Mouse (Mus musculus) embryo, embryonic 11 days (tissue): ENCODE measurements at regions not wholly inside any gene's neighbourhood (a gene's known extent, or its start where the extent isn't known, plus 50 kb on each side); places are given as distances from the start of the nearest gene placed in this dataset.
A peak's percentile ranks its signal among the peaks of the same experiment; 100 is the strongest.

Experiments
- DNase-seq: peaks from one replicate; pipeline ENCODE4 v3.0.0-alpha.2; 2015

DNA sequence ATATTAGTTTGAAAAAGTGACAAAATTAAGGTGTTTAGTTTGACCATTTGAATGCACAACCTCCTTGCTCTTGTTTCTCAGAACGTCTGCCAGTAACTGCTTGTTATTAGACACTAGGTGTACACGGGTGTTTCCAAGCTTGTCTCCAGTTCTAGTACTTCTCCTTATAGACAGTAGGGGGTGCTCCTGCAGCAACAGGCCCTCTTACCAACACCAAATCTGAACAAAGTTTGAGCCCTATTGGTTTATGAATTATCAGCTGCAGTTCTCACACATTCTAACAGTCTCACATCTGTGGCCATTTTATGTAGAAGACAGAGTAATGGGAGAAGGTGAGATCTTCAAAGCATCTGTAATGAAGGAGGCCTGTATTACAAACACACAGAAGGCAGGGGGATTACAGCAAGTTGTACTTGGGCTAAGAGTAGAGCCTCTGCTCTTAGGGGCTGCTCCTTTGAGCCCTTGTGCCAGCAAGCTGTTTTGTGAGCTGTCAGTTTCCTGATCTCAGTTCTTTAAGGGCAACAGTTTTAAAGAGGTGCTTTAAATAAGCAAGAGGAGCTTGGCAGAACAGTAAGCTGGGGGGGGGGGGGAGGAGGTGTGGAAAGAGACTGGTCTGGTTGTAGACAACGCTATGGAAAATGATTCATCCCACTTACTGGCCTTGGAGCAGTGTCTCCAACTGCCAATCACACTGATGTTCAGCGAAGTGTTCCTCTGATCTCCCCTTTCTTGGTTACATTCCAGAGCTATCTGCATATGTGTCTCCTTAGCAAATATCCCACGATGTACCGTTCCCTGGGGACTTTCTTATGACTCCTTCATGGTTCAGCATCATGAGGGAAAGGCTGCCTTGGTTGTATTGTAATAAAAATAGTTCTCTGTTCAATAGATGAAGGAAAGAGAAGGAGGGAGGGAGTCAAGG lies 71.3 kb upstream of the Cep162 start:
- peak; percentile 21 for DNase-seq

DNA sequence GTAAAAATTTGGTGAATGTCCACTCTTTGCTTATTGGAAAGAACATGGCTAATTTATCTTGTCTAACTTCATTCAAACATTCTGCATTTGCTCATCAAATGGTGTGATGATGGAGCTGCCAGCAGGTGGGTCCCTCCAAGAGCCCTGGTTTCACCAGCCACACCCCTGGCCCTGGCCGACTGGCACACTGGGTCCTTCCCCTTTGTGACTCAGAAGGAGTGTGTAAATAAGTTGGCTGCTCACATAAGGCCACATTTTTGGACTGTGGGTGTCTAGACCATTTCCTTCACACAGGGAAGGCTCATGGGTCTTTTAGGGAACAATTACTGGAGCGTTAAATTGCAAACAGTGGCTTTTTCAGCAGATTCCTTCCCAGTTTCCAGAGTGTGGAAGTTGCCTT lies 68.4 kb upstream of the Cep162 start:
- DNase-seq = no peak

DNA sequence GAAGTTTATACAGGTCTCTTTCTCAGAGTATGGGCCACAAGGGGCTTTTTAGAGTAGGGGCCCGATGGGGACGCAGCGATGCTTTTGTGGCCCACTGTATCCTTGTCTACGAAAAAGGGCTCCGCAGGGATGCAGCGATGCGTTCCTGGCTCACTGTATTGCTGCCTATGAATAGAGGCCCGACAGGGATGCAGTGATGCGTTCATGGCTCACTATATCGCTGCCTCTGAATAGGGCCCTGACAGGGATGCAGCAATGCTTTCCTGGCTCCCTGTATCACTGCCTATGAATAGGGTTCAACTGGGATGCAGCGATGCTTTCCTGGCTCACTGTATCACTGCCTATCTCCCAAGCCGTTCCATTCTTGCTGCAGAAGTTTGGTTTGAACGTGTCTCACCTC lies 65.4 kb upstream of the Cep162 start:
- DNase-seq = no peak

DNA sequence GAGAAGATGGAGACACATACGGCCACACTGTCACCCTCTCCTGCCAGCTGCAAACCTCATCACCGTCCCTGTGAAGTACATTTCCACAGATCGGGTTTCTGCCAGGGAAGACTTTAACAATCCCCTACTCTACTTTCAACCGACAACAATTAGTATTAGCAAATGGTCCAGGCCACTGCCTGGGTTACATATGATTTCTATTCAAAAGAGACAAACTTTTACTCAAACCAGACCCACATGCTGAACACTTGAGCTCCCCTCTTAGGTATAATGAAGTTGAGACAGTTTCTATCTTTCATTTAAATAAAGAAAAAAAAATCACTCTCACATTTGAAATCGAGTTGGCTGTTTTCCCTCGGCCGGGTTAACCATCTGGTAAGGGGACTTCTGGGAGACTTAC lies 63.4 kb upstream of the Cep162 start:
- DNase-seq = no peak

DNA sequence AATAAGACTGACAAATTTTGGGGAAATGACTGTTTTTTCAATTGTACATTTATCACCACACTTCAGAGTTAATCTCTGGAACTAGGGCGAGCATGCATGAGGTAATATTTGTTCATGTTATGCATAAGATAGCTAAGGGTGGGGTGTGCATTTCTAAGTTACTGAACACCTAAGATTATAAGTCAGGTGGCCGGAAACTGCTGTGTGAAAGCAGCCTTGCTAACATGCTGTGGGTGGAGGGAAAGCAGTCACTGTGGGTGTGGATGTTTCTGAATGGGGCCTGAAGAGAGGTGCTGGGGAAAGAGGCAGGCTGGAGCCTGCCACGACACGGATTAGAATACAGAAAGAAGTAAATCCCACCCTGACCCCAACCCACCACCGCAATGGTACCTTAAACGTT lies 54.8 kb upstream of the Cep162 start:
- DNase-seq = no peak
